Mouse (Mus musculus): ENCODE results near the gene Gm49630. TPM values are rescaled to one million over a fixed set of nuclear protein-coding genes. Genes with fewer than 3 reads are reported as not detected.
"Not testable (repeated sequence)": the region's sequence is repeated elsewhere in the genome, so short reads cannot be mapped to it uniquely, and the experiment has no call there.

Gm49630 gene
- polyA plus RNA-seq, 1 experiment from 2014 or later = not detected

DNA sequence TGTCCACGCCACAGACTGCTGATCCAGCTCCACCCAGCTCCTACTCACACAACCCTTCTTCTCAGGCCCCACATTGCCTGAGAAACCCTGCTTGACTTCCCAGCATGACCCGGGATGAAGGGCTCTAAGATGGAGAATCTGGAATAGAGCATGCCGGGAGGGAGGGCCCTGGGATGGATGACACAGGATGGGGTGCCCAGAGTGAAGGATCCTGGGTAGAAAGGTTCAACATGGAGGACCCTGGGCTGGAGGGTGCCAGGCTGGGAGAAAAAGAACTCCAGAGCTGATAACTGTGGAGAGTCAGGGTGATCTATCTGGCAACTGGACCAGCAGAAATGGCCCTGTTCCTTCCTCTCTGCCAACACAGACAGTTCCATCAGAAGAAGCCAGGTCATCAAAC is 6.2 kb downstream of the Gm49630 start:
- H3K9me3 ChIP-seq (replicated peaks); H3K4me1 ChIP-seq; H3K36me3 ChIP-seq; ATAC-seq (ENCODE audit: insufficient number of reproducible peaks, low FRiP score, low TSS enrichment, low read depth); H3K27me3 ChIP-seq; H3K4me3 ChIP-seq (replicated peaks); H3K9ac ChIP-seq; H3K4me2 ChIP-seq (replicated peaks); H3K27ac ChIP-seq (replicated peaks): not testable (repeated sequence)
- WGBS = 50% methylated on average over 1 of the region's 3 CpGs

DNA sequence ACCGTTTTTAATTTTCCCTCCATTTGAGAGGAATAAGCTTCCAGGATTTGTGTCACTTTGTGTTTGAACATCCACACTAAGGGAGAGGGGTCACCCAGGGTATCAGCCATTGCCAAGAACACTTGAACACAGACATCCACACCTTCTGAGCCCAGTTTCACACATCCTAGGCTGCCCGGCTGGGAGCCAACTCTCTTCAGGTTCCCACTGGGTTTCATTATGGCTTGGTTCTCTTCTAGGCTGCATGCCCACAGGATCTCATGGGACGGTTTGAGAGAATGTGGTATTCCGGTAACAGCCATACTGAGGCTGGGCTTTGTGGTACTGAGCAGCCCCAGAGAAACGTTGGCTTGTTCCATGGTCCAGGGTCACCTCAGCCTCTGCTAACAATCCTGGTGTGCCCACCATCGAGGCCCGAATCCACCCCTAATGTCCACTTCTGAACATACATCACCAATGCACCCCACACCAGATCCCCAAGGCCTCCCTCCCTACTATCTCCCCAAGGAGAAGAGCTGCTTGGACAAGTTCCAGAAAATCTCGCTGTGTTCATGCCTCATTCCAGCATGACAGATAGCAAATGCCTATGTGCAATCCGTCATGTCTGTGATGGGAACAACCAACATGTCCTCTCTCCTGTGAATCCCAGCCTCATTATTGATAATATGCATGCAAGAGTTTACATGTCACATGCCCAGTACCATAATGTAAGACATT is 10.9 kb downstream of the Gm49630 start:
- not testable (repeated sequence) for H3K27ac ChIP-seq (replicated peaks); ATAC-seq (ENCODE audit: insufficient number of reproducible peaks, low FRiP score, low TSS enrichment, low read depth); H3K9me3 ChIP-seq (replicated peaks); H3K36me3 ChIP-seq; H3K9ac ChIP-seq; H3K27me3 ChIP-seq; H3K4me2 ChIP-seq (replicated peaks); H3K4me1 ChIP-seq; H3K4me3 ChIP-seq (replicated peaks)
- WGBS = 84% methylated on average over 8 of the region's 9 CpGs

DNA sequence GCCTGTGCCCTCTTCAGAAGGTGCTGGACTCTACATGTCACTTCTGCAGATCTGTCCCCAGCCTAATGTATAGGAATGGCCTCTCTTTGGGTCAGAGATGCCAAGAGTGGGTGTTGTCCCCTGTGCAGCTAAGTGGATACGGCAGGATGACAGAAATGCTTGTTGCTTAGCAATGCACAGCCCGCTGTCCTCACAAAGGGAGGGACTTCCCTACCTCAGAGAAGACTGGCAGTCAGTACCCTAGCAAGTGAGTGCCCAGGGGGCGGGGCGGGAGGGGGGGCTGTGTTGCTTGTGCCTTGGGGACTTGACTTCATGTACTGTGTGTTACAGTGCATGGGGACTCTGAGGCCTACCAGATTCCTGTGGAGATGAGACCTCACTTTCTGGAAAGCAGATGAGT is 12.0 kb downstream of the Gm49630 start:
- not testable (repeated sequence) for H3K4me1 ChIP-seq; H3K36me3 ChIP-seq; H3K27ac ChIP-seq (replicated peaks); H3K9me3 ChIP-seq (replicated peaks); H3K9ac ChIP-seq; H3K4me2 ChIP-seq (replicated peaks); ATAC-seq (ENCODE audit: insufficient number of reproducible peaks, low FRiP score, low TSS enrichment, low read depth); H3K27me3 ChIP-seq; H3K4me3 ChIP-seq (replicated peaks)
- WGBS = 79% methylated on average over 4 of the region's 4 CpGs

DNA sequence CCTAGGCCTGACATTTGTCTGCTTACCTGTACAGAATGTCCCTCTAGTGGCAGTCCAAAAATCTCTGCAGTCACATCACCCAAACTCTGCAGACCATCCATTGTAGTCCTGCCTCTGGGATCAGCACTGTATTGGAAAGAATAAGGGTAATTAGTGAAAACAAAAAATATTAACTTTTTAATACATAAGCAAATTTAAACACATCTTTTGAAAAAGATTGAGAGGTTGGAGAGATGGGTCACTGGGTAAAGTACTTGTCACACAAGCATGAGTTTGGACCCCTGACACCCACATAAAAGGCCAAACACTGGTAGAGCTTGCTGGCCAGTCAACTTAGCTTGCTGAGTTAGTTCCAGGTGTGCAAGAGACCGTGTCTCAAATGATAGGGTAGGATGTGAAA is 19.2 kb downstream of the Gm49630 start, which contains the start of gene Ttll2:
Ttll2 (minus strand) TSS at position 101 of the 400 bp plus-strand sequence.
- not testable (repeated sequence) for H3K27ac ChIP-seq (replicated peaks); H3K4me2 ChIP-seq (replicated peaks); H3K4me1 ChIP-seq; ATAC-seq (ENCODE audit: insufficient number of reproducible peaks, low FRiP score, low TSS enrichment, low read depth); H3K27me3 ChIP-seq; H3K9me3 ChIP-seq (replicated peaks); H3K9ac ChIP-seq; H3K36me3 ChIP-seq; H3K4me3 ChIP-seq (replicated peaks)
- WGBS = 67% methylated on average over 1 of the region's 1 CpGs

GRCm38 (mm10) chr17:7348765-7349164 is 23.0 kb downstream of the Gm49630 start:
- not testable (repeated sequence) for H3K4me1 ChIP-seq; H3K27ac ChIP-seq (replicated peaks); H3K4me3 ChIP-seq (replicated peaks); H3K9me3 ChIP-seq (replicated peaks); H3K4me2 ChIP-seq (replicated peaks); H3K36me3 ChIP-seq; H3K27me3 ChIP-seq; H3K9ac ChIP-seq
- ATAC-seq (ENCODE audit: insufficient number of reproducible peaks, low FRiP score, low TSS enrichment, low read depth) = 0 out of 2 replicates have a peak, but pooled peaks have one; percentile 4
- 64% methylated on average over 2 of the region's 3 CpGs for WGBS

- WGBS = 49% methylated on average over 9 of the region's 9 CpGs
- not testable (repeated sequence) for H3K27ac ChIP-seq (replicated peaks); H3K36me3 ChIP-seq; H3K4me1 ChIP-seq; H3K4me3 ChIP-seq (replicated peaks); H3K4me2 ChIP-seq (replicated peaks); H3K9ac ChIP-seq; H3K27me3 ChIP-seq; H3K9me3 ChIP-seq (replicated peaks)
- 0 out of 2 replicates have a peak, but pooled peaks have one; percentile 47 for ATAC-seq (ENCODE audit: insufficient number of reproducible peaks, low FRiP score, low TSS enrichment, low read depth)
Observed at GRCm38 (mm10) chr17:7337381-7337780, 34.4 kb downstream of the Gm49630 start.

DNA sequence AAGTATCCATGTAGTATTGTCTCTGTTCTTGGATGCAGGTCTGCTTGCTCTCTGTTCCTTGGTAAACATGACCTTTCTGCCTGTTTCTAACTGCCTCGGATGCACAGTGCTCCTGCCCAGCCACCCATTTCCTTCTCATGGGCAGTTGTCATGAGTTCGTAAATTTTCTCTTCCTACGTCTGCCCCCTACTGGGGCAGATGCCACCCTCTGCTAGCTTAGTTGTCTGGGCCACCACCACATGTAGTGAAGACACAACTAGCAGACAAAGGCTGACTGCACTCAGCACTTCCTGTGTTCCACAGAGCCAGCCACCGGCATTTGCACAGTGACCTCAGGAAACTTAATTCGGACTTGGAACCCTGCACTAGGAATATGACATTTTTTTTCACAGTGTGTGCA is 39.0 kb downstream of the Gm49630 start:
- not testable (repeated sequence) for H3K9ac ChIP-seq; H3K36me3 ChIP-seq; H3K27me3 ChIP-seq; H3K4me1 ChIP-seq; H3K9me3 ChIP-seq (replicated peaks); H3K4me2 ChIP-seq (replicated peaks); H3K27ac ChIP-seq (replicated peaks); H3K4me3 ChIP-seq (replicated peaks); ATAC-seq (ENCODE audit: insufficient number of reproducible peaks, low FRiP score, low TSS enrichment, low read depth)
- WGBS = 63% methylated on average over 3 of the region's 5 CpGs

GRCm38 (mm10) chr17:7326415-7326814 is 45.4 kb downstream of the Gm49630 start:
- WGBS = 61% methylated on average over 5 of the region's 8 CpGs
- not testable (repeated sequence) for H3K4me2 ChIP-seq (replicated peaks); H3K9me3 ChIP-seq (replicated peaks); H3K4me1 ChIP-seq; ATAC-seq (ENCODE audit: insufficient number of reproducible peaks, low FRiP score, low TSS enrichment, low read depth); H3K27ac ChIP-seq (replicated peaks); H3K4me3 ChIP-seq (replicated peaks); H3K9ac ChIP-seq; H3K36me3 ChIP-seq; H3K27me3 ChIP-seq

DNA sequence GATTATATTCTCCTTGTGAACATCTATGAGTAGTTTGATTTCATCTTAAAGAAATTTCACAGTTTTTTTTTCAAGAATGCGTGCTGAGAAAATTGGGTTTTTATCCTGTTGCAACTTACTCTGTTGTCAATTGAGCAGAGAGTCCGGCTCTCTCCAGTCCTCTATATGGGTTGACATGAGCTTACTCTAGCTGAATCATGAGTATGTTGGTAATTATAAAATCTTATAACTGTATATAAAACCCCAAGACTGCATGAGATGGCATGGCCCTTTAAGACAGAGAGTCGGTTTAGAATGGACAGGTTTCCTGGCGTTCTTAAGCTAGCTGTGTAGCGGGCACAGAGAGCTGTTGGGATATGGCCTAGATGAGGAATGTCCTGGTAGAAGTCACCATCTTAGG is 47.4 kb downstream of the Gm49630 start, which contains the start of gene Tcp10a:
Tcp10a (plus strand) TSS at position 301 of the 400 bp plus-strand sequence.
- H3K4me1 ChIP-seq; H3K36me3 ChIP-seq; H3K4me2 ChIP-seq (replicated peaks); ATAC-seq (ENCODE audit: insufficient number of reproducible peaks, low FRiP score, low TSS enrichment, low read depth); H3K9ac ChIP-seq; H3K9me3 ChIP-seq (replicated peaks); H3K27me3 ChIP-seq; H3K4me3 ChIP-seq (replicated peaks); H3K27ac ChIP-seq (replicated peaks): not testable (repeated sequence)
- 89% methylated on average over 5 of the region's 5 CpGs for WGBS

DNA sequence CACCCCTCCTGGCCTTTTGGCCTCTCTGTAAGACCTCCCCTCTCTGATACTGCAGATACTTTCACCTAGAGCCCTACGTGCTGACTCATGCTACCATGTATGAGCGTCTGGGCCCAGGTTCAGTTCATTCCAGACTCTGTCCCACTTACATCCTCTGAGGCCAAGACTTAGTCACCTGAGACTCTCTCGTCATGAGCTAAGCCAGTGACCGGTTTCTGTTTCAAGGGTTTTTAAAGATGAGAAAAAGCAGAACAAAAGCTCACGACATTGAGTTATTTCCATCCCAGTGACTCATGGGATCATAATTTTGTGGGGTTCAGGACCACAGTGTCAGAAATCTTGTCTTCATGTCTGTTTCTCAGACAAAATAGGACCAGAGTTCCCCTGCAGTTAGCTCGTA is 52.0 kb downstream of the Gm49630 start:
- H3K4me2 ChIP-seq (replicated peaks); H3K9me3 ChIP-seq (replicated peaks); H3K4me1 ChIP-seq; H3K36me3 ChIP-seq; H3K9ac ChIP-seq; H3K27ac ChIP-seq (replicated peaks); H3K4me3 ChIP-seq (replicated peaks); H3K27me3 ChIP-seq; ATAC-seq (ENCODE audit: insufficient number of reproducible peaks, low FRiP score, low TSS enrichment, low read depth): not testable (repeated sequence)
- WGBS = 74% methylated on average over 6 of the region's 6 CpGs

DNA sequence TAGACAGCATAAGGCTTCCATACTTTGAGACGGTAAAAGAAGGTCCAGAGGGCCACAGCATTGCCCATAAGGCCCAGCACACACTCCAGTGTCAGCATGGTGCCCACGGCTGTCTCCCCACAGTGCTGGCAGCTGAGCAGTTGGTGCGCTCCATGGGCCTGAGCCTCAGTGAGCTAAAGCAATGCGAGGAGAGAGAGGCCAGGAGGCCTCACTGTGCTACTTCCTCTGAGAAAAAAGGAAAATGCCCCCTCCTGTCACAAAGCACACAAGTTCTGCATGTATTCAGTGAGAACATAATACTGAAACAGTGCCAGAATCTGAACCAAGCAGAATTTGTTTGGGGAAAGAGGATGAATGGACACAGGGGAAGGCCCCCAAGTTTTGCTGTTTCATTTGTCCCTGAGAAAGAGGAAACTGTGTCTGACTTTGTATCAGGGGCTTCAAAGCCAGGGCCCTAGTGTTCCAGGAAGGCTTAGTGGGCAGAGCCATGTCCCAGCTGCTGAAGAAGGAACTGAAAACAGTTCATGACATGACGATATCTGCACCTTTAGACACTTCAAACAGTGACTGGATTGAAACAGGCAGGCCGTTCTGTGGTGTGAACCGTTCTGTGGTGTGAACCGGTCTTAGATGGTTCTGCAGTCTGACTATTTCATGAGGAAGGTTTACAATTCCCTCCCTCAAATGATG is 55.9 kb downstream of the Gm49630 start:
- H3K9me3 ChIP-seq (replicated peaks); H3K4me2 ChIP-seq (replicated peaks); H3K27ac ChIP-seq (replicated peaks); ATAC-seq (ENCODE audit: insufficient number of reproducible peaks, low FRiP score, low TSS enrichment, low read depth); H3K4me3 ChIP-seq (replicated peaks); H3K36me3 ChIP-seq; H3K9ac ChIP-seq; H3K4me1 ChIP-seq; H3K27me3 ChIP-seq: not testable (repeated sequence)
- 79% methylated on average over 7 of the region's 8 CpGs for WGBS

All from embryonic facial prominence, embryonic 15.5 days (tissue).